Mouse (Mus musculus) E14TG2a.4 (cell line): ENCODE results near the gene Gng7.

Source experiments
- CTCF ChIP-seq: conservative IDR thresholded peaks from 2 replicates; pipeline ENCODE4 v1.5.1; 2014; ENCODE audit warnings: low read length
- NANOG ChIP-seq: IDR thresholded peaks from 2 replicates; pipeline ENCODE4 v1.6.1; 2014; ENCODE audit warnings: borderline replicate concordance, low read length, mixed read lengths
- POU5F1 ChIP-seq: IDR thresholded peaks from 2 replicates; pipeline ENCODE4 v1.6.1; 2014; ENCODE audit warnings: low read length, borderline replicate concordance

GRCm38 (mm10) chr10:80911354-80911753 lies 103.4 kb downstream of the Gng7 start:
- TF ChIP-seq CTCF (no peak), NANOG (no peak), POU5F1 (no peak)
